Mouse (Mus musculus): ENCODE results near the gene Iqgap1. TPM values are rescaled to one million over a fixed set of nuclear protein-coding genes. Genes with fewer than 3 reads are reported as not detected.
"Not testable (repeated sequence)": the region's sequence is repeated elsewhere in the genome, so short reads cannot be mapped to it uniquely, and the experiment has no call there.

Iqgap1 gene
- polyA plus RNA-seq, 1 experiment from 2014 or later: 23.5 TPM

GRCm38 (mm10) chr7:80749109-80749508 is 76.7 kb downstream of the Iqgap1 start:
- H3K9ac ChIP-seq (ENCODE audit: low read length); ATAC-seq (ENCODE audit: low FRiP score); H3K27ac ChIP-seq (ENCODE audit: low read depth, low read length); H3K36me3 ChIP-seq (ENCODE audit: control insufficient read depth, insufficient read depth, low read length); DNase-seq (ENCODE audit: low spot score, missing footprints); H3K27me3 ChIP-seq (ENCODE audit: control insufficient read depth, insufficient read depth, low read length); H3K4me2 ChIP-seq; H3K4me3 ChIP-seq (ENCODE audit: low read depth, low read length); H3K9me3 ChIP-seq (ENCODE audit: control insufficient read depth, low read length): not testable (repeated sequence)
- WGBS: 95% methylated on average over 9 of the region's 10 CpGs
- H3K4me1 ChIP-seq (ENCODE audit: control insufficient read depth, insufficient read depth, low read length): peaks cover 30% of the 10 kb centered on the region

- Histone ChIP-seq H3K9ac (ENCODE audit: low read length) (no peak overlapping the region), H3K4me1 (ENCODE audit: control insufficient read depth, insufficient read depth, low read length) (peaks cover 30% of the 10 kb centered on the region), H3K27ac (ENCODE audit: low read depth, low read length) (no peak overlapping the region), H3K4me2 (no peak overlapping the region), H3K27me3 (ENCODE audit: control insufficient read depth, insufficient read depth, low read length) (no peaks in the 10 kb centered on the region), H3K9me3 (ENCODE audit: control insufficient read depth, low read length) (no peaks in the 10 kb centered on the region), H3K36me3 (ENCODE audit: control insufficient read depth, insufficient read depth, low read length) (no peaks in the 10 kb centered on the region), H3K4me3 (ENCODE audit: low read depth, low read length) (no peak overlapping the region)
- 72% methylated on average over 7 of the region's 7 CpGs for WGBS
- ATAC-seq (ENCODE audit: low FRiP score) (no peak), DNase-seq (ENCODE audit: low spot score, missing footprints) (no peak)
Measured at GRCm38 (mm10) chr7:80747371-80747770, 78.4 kb downstream of the Iqgap1 start.

GRCm38 (mm10) chr7:80746166-80746761 is 79.5 kb downstream of the Iqgap1 start:
- no peak overlapping the region for H3K4me3 ChIP-seq (ENCODE audit: low read depth, low read length)
- WGBS: 6% methylated on average over 5 of the region's 5 CpGs
- no peaks in the 10 kb centered on the region for H3K36me3 ChIP-seq (ENCODE audit: control insufficient read depth, insufficient read depth, low read length)
- no peak overlapping the region; the same call in 1 of the 2 replicates for H3K4me2 ChIP-seq
- H3K27ac ChIP-seq (ENCODE audit: low read depth, low read length): peak overlapping the region; percentile 33
- ATAC-seq (ENCODE audit: low FRiP score) (peak; percentile 77), DNase-seq (ENCODE audit: low spot score, missing footprints) (peak; percentile 93)
- no peak overlapping the region for H3K9ac ChIP-seq (ENCODE audit: low read length)
- peaks cover 30% of the 10 kb centered on the region for H3K4me1 ChIP-seq (ENCODE audit: control insufficient read depth, insufficient read depth, low read length)
- no peaks in the 10 kb centered on the region for H3K27me3 ChIP-seq (ENCODE audit: control insufficient read depth, insufficient read depth, low read length)
- no peaks in the 10 kb centered on the region for H3K9me3 ChIP-seq (ENCODE audit: control insufficient read depth, low read length)

- Histone ChIP-seq H3K27me3 (ENCODE audit: control insufficient read depth, insufficient read depth, low read length) (no peaks in the 10 kb centered on the region), H3K4me3 (ENCODE audit: low read depth, low read length) (no peak overlapping the region), H3K4me1 (ENCODE audit: control insufficient read depth, insufficient read depth, low read length) (peaks cover 30% of the 10 kb centered on the region), H3K36me3 (ENCODE audit: control insufficient read depth, insufficient read depth, low read length) (no peaks in the 10 kb centered on the region), H3K9ac (ENCODE audit: low read length) (no peak overlapping the region; the same call in 1 of the 2 replicates), H3K4me2 (no peak overlapping the region), H3K27ac (ENCODE audit: low read depth, low read length) (peak overlapping the region; percentile 33), H3K9me3 (ENCODE audit: control insufficient read depth, low read length) (no peaks in the 10 kb centered on the region)
- DNase-seq (ENCODE audit: low spot score, missing footprints) (no peak), ATAC-seq (ENCODE audit: low FRiP score) (peak; percentile 61)
- WGBS: 5% methylated on average over 3 of the region's 3 CpGs
Measured at GRCm38 (mm10) chr7:80745746-80746145, 80.0 kb downstream of the Iqgap1 start.

- H3K4me2 ChIP-seq: 0 out of 2 replicates have a peak overlapping the region, but pooled peaks have one; percentile 2
- H3K36me3 ChIP-seq (ENCODE audit: control insufficient read depth, insufficient read depth, low read length): no peaks in the 10 kb centered on the region
- peak; percentile 68 for ATAC-seq (ENCODE audit: low FRiP score)
- H3K4me3 ChIP-seq (ENCODE audit: low read depth, low read length): no peak overlapping the region
- peak; percentile 94 for DNase-seq (ENCODE audit: low spot score, missing footprints)
- H3K9ac ChIP-seq (ENCODE audit: low read length): peak overlapping the region; percentile 5; the same call in 1 of the 2 replicates
- no peaks in the 10 kb centered on the region for H3K27me3 ChIP-seq (ENCODE audit: control insufficient read depth, insufficient read depth, low read length)
- H3K27ac ChIP-seq (ENCODE audit: low read depth, low read length): peak overlapping the region; percentile 33
- peaks cover 30% of the 10 kb centered on the region for H3K4me1 ChIP-seq (ENCODE audit: control insufficient read depth, insufficient read depth, low read length)
- H3K9me3 ChIP-seq (ENCODE audit: control insufficient read depth, low read length): no peaks in the 10 kb centered on the region
- 6% methylated on average over 9 of the region's 9 CpGs for WGBS
Measured at GRCm38 (mm10) chr7:80745250-80745649, 80.5 kb downstream of the Iqgap1 start.

- WGBS: 72% methylated on average over 9 of the region's 9 CpGs
- no peak overlapping the region for H3K27ac ChIP-seq (ENCODE audit: low read depth, low read length)
Measured at GRCm38 (mm10) chr7:80743920-80744630, 81.7 kb downstream of the Iqgap1 start.

GRCm38 (mm10) chr7:80742671-80743070 is 83.1 kb downstream of the Iqgap1 start:
- Histone ChIP-seq H3K27ac (ENCODE audit: low read depth, low read length) (no peak overlapping the region), H3K4me3 (ENCODE audit: low read depth, low read length) (no peak overlapping the region), H3K36me3 (ENCODE audit: control insufficient read depth, insufficient read depth, low read length) (no peaks in the 10 kb centered on the region), H3K9me3 (ENCODE audit: control insufficient read depth, low read length) (no peaks in the 10 kb centered on the region), H3K9ac (ENCODE audit: low read length) (no peak overlapping the region), H3K4me1 (ENCODE audit: control insufficient read depth, insufficient read depth, low read length) (peaks cover 30% of the 10 kb centered on the region), H3K27me3 (ENCODE audit: control insufficient read depth, insufficient read depth, low read length) (no peaks in the 10 kb centered on the region), H3K4me2 (no peak overlapping the region)
- ATAC-seq (ENCODE audit: low FRiP score): no peak
- DNase-seq (ENCODE audit: low spot score, missing footprints): no peak
- WGBS: 97% methylated on average over 3 of the region's 3 CpGs

More at GRCm38 (mm10) chr7:80743920-80744630, 81.7 kb downstream of the Iqgap1 start:
- no peak overlapping the region for H3K4me2 ChIP-seq
- H3K9me3 ChIP-seq (ENCODE audit: control insufficient read depth, low read length): no peaks in the 10 kb centered on the region
- DNase-seq (ENCODE audit: low spot score, missing footprints) (no peak), ATAC-seq (ENCODE audit: low FRiP score) (no peak)
- H3K4me1 ChIP-seq (ENCODE audit: control insufficient read depth, insufficient read depth, low read length): peaks cover 30% of the 10 kb centered on the region
- H3K4me3 ChIP-seq (ENCODE audit: low read depth, low read length): no peak overlapping the region
- H3K9ac ChIP-seq (ENCODE audit: low read length): no peak overlapping the region
- H3K27me3 ChIP-seq (ENCODE audit: control insufficient read depth, insufficient read depth, low read length): no peaks in the 10 kb centered on the region
- no peaks in the 10 kb centered on the region for H3K36me3 ChIP-seq (ENCODE audit: control insufficient read depth, insufficient read depth, low read length)

GRCm38 (mm10) chr7:80740954-80741353 is 84.8 kb downstream of the Iqgap1 start:
- no peaks in the 10 kb centered on the region for H3K36me3 ChIP-seq (ENCODE audit: control insufficient read depth, insufficient read depth, low read length)
- H3K4me1 ChIP-seq (ENCODE audit: control insufficient read depth, insufficient read depth, low read length): peaks cover 17% of the 10 kb centered on the region
- H3K4me3 ChIP-seq (ENCODE audit: low read depth, low read length): no peak overlapping the region
- H3K27ac ChIP-seq (ENCODE audit: low read depth, low read length): no peak overlapping the region
- DNase-seq (ENCODE audit: low spot score, missing footprints) (peak; percentile 89), ATAC-seq (ENCODE audit: low FRiP score) (no peak)
- no peaks in the 10 kb centered on the region for H3K27me3 ChIP-seq (ENCODE audit: control insufficient read depth, insufficient read depth, low read length)
- WGBS: 28% methylated on average over 7 of the region's 7 CpGs
- no peak overlapping the region for H3K9ac ChIP-seq (ENCODE audit: low read length)
- no peak overlapping the region for H3K4me2 ChIP-seq
- H3K9me3 ChIP-seq (ENCODE audit: control insufficient read depth, low read length): no peaks in the 10 kb centered on the region

GRCm38 (mm10) chr7:80736199-80736598 is 89.6 kb downstream of the Iqgap1 start:
- Histone ChIP-seq H3K4me2 (no peak overlapping the region), H3K27me3 (ENCODE audit: control insufficient read depth, insufficient read depth, low read length) (no peaks in the 10 kb centered on the region), H3K4me3 (ENCODE audit: low read depth, low read length) (no peak overlapping the region), H3K9me3 (ENCODE audit: control insufficient read depth, low read length) (no peaks in the 10 kb centered on the region), H3K4me1 (ENCODE audit: control insufficient read depth, insufficient read depth, low read length) (no peaks in the 10 kb centered on the region), H3K27ac (ENCODE audit: low read depth, low read length) (no peak overlapping the region), H3K36me3 (ENCODE audit: control insufficient read depth, insufficient read depth, low read length) (peaks cover 2% of the 10 kb centered on the region; the same call in 1 of the 2 replicates), H3K9ac (ENCODE audit: low read length) (no peak overlapping the region)
- WGBS: 91% methylated on average over 10 of the region's 10 CpGs
- no peak for DNase-seq (ENCODE audit: low spot score, missing footprints)
- ATAC-seq (ENCODE audit: low FRiP score): no peak
